Mouse (Mus musculus) lung, adult 2 months (tissue): ENCODE data around the gene Parvb.

Experiments
- CTCF ChIP-seq: fragments of 200-500 bp; IDR thresholded peaks from 2 replicates; pipeline ENCODE4 v1.5.1; 2011; ENCODE audit warnings: mild to moderate bottlenecking, low read length, control low read depth; ENCODE audit not compliant: insufficient read depth
- POLR2A ChIP-seq: fragments of 200-500 bp; IDR thresholded peaks from 2 replicates; pipeline ENCODE4 v1.6.1; 2011; ENCODE audit warnings: low read depth, mild to moderate bottlenecking, control low read depth, low read length, borderline replicate concordance; ENCODE audit errors: extremely low read depth

DNA sequence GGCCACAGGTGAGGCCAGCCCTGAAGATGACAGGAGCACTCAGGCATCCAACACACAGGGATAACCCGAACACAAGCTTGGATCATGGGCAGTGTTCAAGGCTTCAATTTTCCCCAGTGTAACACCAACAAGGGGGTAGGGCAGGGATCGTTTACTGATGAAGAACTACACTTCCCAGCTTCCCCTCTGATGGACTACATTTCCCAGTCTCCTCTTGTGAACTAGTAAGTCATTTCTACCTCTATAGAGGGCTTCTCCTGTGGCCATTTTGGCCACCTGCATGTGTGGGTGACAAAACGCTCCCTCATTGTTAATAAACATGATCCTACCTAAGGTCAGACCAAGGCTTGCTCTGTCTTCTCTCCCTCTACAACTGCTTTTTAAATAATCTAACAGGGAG lies 42.0 kb upstream of the Parvb start:
- no peak for TF ChIP-seq CTCF
- TF ChIP-seq POLR2A = no peak
